Mouse (Mus musculus) small intestine, adult 2 months (tissue): ENCODE data around the gene Sh3pxd2a. TPM values are rescaled to one million over a fixed set of nuclear protein-coding genes. Genes with fewer than 3 reads are reported as not detected.

Experiments used
- H3K27ac ChIP-seq: fragments of 200-500 bp; 2 replicates; pipeline ENCODE4 v1.5.1; 2012; ENCODE audit warnings: low read depth, low read length, control low read depth, inconsistent platforms; ENCODE audit not compliant: insufficient read depth
- H3K27me3 ChIP-seq: fragments of 200-500 bp; 2 replicates; pipeline ENCODE4 v1.6.1; 2012; ENCODE audit warnings: mild to moderate bottlenecking, moderate library complexity, low read length, inconsistent platforms; ENCODE audit not compliant: control insufficient read depth, insufficient read depth
- H3K36me3 ChIP-seq: fragments of 200-500 bp; 2 replicates; pipeline ENCODE4 v1.6.1; 2012; ENCODE audit warnings: mild to moderate bottlenecking, low read length, control low read depth, inconsistent platforms; ENCODE audit not compliant: control insufficient read depth, insufficient read depth
- H3K4me1 ChIP-seq: fragments of 200-500 bp; 2 replicates; pipeline ENCODE4 v1.6.1; 2012; ENCODE audit warnings: low read length, inconsistent platforms, mixed read lengths; ENCODE audit not compliant: control insufficient read depth, insufficient read depth, insufficient read length
- H3K4me3 ChIP-seq: fragments of 200-500 bp; 2 replicates; pipeline ENCODE4 v1.5.1; 2012; ENCODE audit warnings: low read depth, mild to moderate bottlenecking, control low read depth, inconsistent platforms, low read length, moderate library complexity
- CTCF ChIP-seq: fragments of 200-500 bp; IDR thresholded peaks from 2 replicates; pipeline ENCODE4 v1.5.1; 2012; ENCODE audit warnings: low read depth, mild to moderate bottlenecking, control low read depth, inconsistent platforms, low read length, moderate library complexity, mixed read lengths; ENCODE audit not compliant: insufficient replicate concordance, insufficient read length; ENCODE audit errors: extremely low read depth
- POLR2A ChIP-seq: fragments of 200-500 bp; IDR thresholded peaks from 2 replicates; pipeline ENCODE4 v1.6.1; 2012; ENCODE audit warnings: low read depth, mild to moderate bottlenecking, control low read depth, inconsistent platforms, low read length, moderate library complexity
- WGBS: fragments of 180-500 bp; shearing (Covaris S2); methylation state at CpG from one replicate; pipeline ENCODE4 v1.1.7; 2018; 5-methylcytosine and 5-hydroxymethylcytosine counted together
- polyA plus RNA-seq: library from polyadenylated mRNA; depleted of rRNA; stranded (reverse); fragments of >200 nt; gene quantifications from 2 replicates; pipeline ENCODE4 v1.2.3, GENCODE M21; 2012

Sh3pxd2a gene
- polyA plus RNA-seq, 1 experiment, result 6.3 TPM

- 46% methylated on average over 7 of the region's 7 CpGs for WGBS
- no peak overlapping the region for H3K4me3 ChIP-seq
- no peak for TF ChIP-seq POLR2A
- no peak for TF ChIP-seq CTCF
- H3K4me1 ChIP-seq, result peaks cover 29% of the 10 kb centered on the region
- no peaks in the 10 kb centered on the region for H3K36me3 ChIP-seq
- H3K27ac ChIP-seq, result peak overlapping the region; percentile 16; the same call in 1 of the 2 replicates
- H3K27me3 ChIP-seq, result no peaks in the 10 kb centered on the region
These were observed 35.4 kb downstream of the Sh3pxd2a start for GRCm38 (mm10) chr19:47428794-47429193.

GRCm38 (mm10) chr19:47427841-47428789 lies 36.1 kb downstream of the Sh3pxd2a start:
- 0 out of 2 replicates have a peak overlapping the region, but pooled peaks have one; percentile 2 for H3K27ac ChIP-seq
- WGBS, result 23% methylated on average over 13 of the region's 13 CpGs
- H3K27me3 ChIP-seq, result no peaks in the 10 kb centered on the region
- TF ChIP-seq CTCF, result no peak
- no peak for TF ChIP-seq POLR2A
- H3K4me3 ChIP-seq, result no peak overlapping the region
- H3K36me3 ChIP-seq, result no peaks in the 10 kb centered on the region
- H3K4me1 ChIP-seq, result peaks cover 29% of the 10 kb centered on the region

- H3K27ac ChIP-seq, result no peak overlapping the region
- H3K4me3 ChIP-seq, result no peak overlapping the region
- 89% methylated on average over 7 of the region's 7 CpGs for WGBS
- no peaks in the 10 kb centered on the region for H3K27me3 ChIP-seq
- peaks cover 13% of the 10 kb centered on the region for H3K4me1 ChIP-seq
- H3K36me3 ChIP-seq, result no peaks in the 10 kb centered on the region
- no peak for TF ChIP-seq CTCF
- TF ChIP-seq POLR2A, result no peak
These were observed 40.6 kb downstream of the Sh3pxd2a start for GRCm38 (mm10) chr19:47423632-47424031.

GRCm38 (mm10) chr19:47421128-47421898 lies 42.9 kb downstream of the Sh3pxd2a start:
- Histone ChIP-seq H3K36me3 (no peaks in the 10 kb centered on the region), H3K27ac (no peak overlapping the region), H3K27me3 (no peaks in the 10 kb centered on the region), H3K4me1 (no peaks in the 10 kb centered on the region), H3K4me3 (no peak overlapping the region)
- TF ChIP-seq CTCF (no peak), POLR2A (no peak)
- 63% methylated on average over 14 of the region's 14 CpGs for WGBS

GRCm38 (mm10) chr19:47420539-47420938 lies 43.7 kb downstream of the Sh3pxd2a start:
- H3K27ac ChIP-seq, result no peak overlapping the region
- WGBS, result 81% methylated on average over 11 of the region's 11 CpGs
- H3K4me3 ChIP-seq, result no peak overlapping the region
- no peak for TF ChIP-seq POLR2A
- no peak for TF ChIP-seq CTCF
- no peaks in the 10 kb centered on the region for H3K36me3 ChIP-seq
- H3K27me3 ChIP-seq, result no peaks in the 10 kb centered on the region
- no peaks in the 10 kb centered on the region for H3K4me1 ChIP-seq

- no peak for TF ChIP-seq CTCF
- no peak for TF ChIP-seq POLR2A
- no peaks in the 10 kb centered on the region for H3K27me3 ChIP-seq
- no peaks in the 10 kb centered on the region for H3K4me1 ChIP-seq
- no peak overlapping the region for H3K4me3 ChIP-seq
- H3K27ac ChIP-seq, result no peak overlapping the region
- H3K36me3 ChIP-seq, result no peaks in the 10 kb centered on the region
- WGBS, result 45% methylated on average over 8 of the region's 8 CpGs
These were observed 45.0 kb downstream of the Sh3pxd2a start for GRCm38 (mm10) chr19:47419208-47419607.

DNA sequence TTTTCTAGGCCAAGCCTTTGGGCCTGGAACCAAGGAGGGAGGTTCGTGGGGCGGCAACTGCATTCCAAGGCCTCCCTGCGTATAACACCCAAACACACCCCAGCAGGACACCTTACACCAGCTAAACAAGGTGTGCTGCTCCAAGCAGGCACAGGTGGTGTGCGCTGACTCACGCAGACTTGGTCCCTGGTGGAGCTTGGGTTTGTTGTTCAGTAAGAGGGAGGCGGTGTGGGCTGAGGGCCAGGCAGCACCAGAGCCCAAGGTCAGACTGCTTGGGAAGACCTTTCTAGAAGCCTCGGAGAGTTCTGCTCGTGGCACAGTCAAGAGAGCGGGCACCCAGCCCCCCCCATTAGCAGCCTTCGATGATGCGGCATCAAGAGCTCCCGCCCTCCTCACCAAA lies 48.0 kb downstream of the Sh3pxd2a start:
- Histone ChIP-seq H3K4me3 (no peak overlapping the region), H3K27ac (no peak overlapping the region)
- 79% methylated on average over 12 of the region's 12 CpGs for WGBS

More for the DNA sequence above, 48.0 kb downstream of the Sh3pxd2a start:
- H3K27me3 ChIP-seq, result no peaks in the 10 kb centered on the region
- H3K4me1 ChIP-seq, result peaks cover 8% of the 10 kb centered on the region
- TF ChIP-seq CTCF, result no peak
- TF ChIP-seq POLR2A, result no peak
- no peaks in the 10 kb centered on the region for H3K36me3 ChIP-seq
